Mouse (Mus musculus) bone marrow macrophage, adult 2 months (primary cell): ENCODE results near the gene Olfr47.

Experiments used
- CTCF ChIP-seq: IDR thresholded peaks from 2 replicates; pipeline ENCODE4 v1.5.1; 2012; ENCODE audit warnings: low read depth, mild to moderate bottlenecking, low read length, moderate library complexity
- POLR2A ChIP-seq: IDR thresholded peaks from 2 replicates; pipeline ENCODE4 v1.6.1; 2012; ENCODE audit warnings: mild to moderate bottlenecking, low read depth, low read length, borderline replicate concordance

DNA sequence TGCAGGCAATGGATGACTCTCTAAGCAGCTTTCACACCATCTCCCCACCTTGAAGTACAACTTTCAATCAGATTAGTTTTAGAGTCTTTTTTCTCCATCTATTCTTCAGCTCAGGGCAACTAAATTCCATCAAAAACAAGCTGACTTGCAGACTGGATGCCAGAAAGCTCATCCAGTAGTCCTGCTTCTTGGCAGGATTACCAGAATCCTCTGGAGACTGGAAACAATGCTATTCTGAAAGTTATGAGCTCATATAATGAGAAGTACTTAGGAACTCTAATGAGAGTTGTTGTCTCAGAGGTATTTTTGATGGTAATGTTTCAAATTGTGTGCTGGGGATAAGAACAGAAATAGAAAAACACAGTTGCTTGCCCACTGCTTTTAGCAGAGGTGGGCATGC, 34.5 kb upstream of the Olfr47 start, which contains the start of gene Olfr435:
- TF ChIP-seq CTCF: no peak
- no peak for TF ChIP-seq POLR2A
